Mouse (Mus musculus) midbrain, embryonic 14.5 days (tissue): ENCODE measurements at regions not wholly inside any gene's neighbourhood (a gene's known extent, or its start where the extent isn't known, plus 50 kb on each side); places are given as distances from the start of the nearest gene placed in this dataset.
A peak's percentile ranks its signal among the peaks of the same experiment; 100 is the strongest.
"Not testable (repeated sequence)": the region's sequence is repeated elsewhere in the genome, so short reads cannot be mapped to it uniquely, and the experiment has no call there.

Experiments
- ATAC-seq: fragments of 200-750 bp; cut with Nextera tagmentation; 2 replicates; pipeline ENCODE4 v1.8.0; 2017; ENCODE audit warnings: moderate number of reproducible peaks, moderate library complexity; ENCODE audit not compliant: low FRiP score, low TSS enrichment
- DNase-seq: peaks from one replicate; pipeline ENCODE4 v3.0.0-alpha.2; 2015
- H3K27ac ChIP-seq: fragments of 300-500 bp; sonication (generic); replicated peaks from 2 replicates; pipeline ENCODE4 v1.5.1; 2014; ENCODE audit warnings: mild to moderate bottlenecking, low read depth, low read length, moderate library complexity
- H3K27me3 ChIP-seq: fragments of 300-500 bp; sonication (generic); 2 replicates; pipeline ENCODE4 v1.6.1; 2014; ENCODE audit warnings: low read length, control low read depth, mixed read lengths; ENCODE audit not compliant: control insufficient read depth, insufficient read depth
- H3K36me3 ChIP-seq: fragments of 300-500 bp; sonication (generic); 2 replicates; pipeline ENCODE4 v1.6.1; 2014; ENCODE audit warnings: low read length, control low read depth; ENCODE audit not compliant: control insufficient read depth, insufficient read depth
- H3K4me1 ChIP-seq: fragments of 300-500 bp; sonication (generic); 2 replicates; pipeline ENCODE4 v1.6.1; 2014; ENCODE audit warnings: mild to moderate bottlenecking, antibody characterized with exemption, low read length, control low read depth; ENCODE audit not compliant: control insufficient read depth, insufficient read depth
- H3K4me2 ChIP-seq: fragments of 300-500 bp; sonication (generic); 2 replicates; pipeline ENCODE4 v1.6.1; 2014; ENCODE audit warnings: mild to moderate bottlenecking, low read length, moderate library complexity
- H3K4me3 ChIP-seq: fragments of 300-500 bp; sonication (generic); replicated peaks from 2 replicates; pipeline ENCODE4 v1.5.1; 2014; ENCODE audit warnings: low read depth, low read length
- H3K9ac ChIP-seq: fragments of 300-500 bp; sonication (generic); replicated peaks from 2 replicates; pipeline ENCODE4 v1.6.1; 2014; ENCODE audit warnings: mild to moderate bottlenecking, low read length, moderate library complexity
- H3K9me3 ChIP-seq: fragments of 300-500 bp; sonication (generic); 2 replicates; pipeline ENCODE4 v1.6.1; 2016; ENCODE audit warnings: low read length, control low read depth, mixed read lengths; ENCODE audit not compliant: control insufficient read depth
- WGBS: fragments of 180-500 bp; shearing (Covaris S2); extraction: QIAGEN DNeasy Blood & Tissue Kit; methylation state at CpG from one replicate; pipeline ENCODE4 v1.1.7; 2014; 5-methylcytosine and 5-hydroxymethylcytosine counted together

DNA sequence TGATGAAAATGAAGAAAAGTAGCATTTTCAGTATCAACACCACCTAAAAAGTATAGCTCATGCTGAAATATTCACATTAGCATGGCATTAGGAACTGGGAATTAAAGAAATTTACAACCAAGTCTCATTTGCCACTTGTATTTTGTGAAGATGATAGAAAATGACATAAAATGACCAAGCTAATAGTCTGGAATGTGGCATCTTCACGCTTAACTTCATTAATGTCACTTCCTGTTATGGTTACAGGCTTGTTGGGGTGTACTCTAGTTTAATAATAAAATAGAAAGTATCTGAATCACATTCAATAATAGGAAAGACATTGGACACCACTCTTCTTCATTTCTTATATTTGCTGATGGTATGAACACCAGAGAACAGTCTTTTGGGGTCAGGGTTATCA is 167.1 kb downstream of the Pcdh17 start:
- Histone ChIP-seq H3K36me3 (no peaks in the 10 kb centered on the region), H3K9me3 (no peaks in the 10 kb centered on the region), H3K4me3 (no peak overlapping the region), H3K27ac (no peak overlapping the region), H3K27me3 (no peaks in the 10 kb centered on the region), H3K9ac (no peak overlapping the region), H3K4me2 (no peak overlapping the region), H3K4me1 (no peaks in the 10 kb centered on the region)
- no peak for DNase-seq
- no peak for ATAC-seq
- WGBS, result 88% methylated on average over 1 of the region's 1 CpGs

DNA sequence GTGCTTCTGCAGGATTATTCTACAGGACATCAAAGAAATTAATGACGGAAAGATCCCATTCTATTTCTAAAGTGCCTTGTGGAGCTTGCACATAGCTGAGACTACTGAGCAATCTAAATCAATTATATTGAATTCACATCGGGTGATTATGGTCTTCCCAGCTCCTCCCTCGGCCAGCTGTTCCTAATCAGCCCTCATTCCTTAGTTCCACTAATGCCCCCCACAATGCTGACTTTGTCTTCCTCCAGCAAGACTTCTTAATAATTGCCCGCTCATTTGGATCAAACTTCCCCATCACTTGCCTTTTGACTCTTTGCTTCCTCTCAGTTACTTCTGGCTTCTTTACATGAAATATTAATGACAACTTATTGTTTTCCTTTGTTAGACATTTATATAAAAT is 169.2 kb downstream of the Pcdh17 start:
- H3K4me3 ChIP-seq, result no peak overlapping the region
- H3K9ac ChIP-seq, result no peak overlapping the region
- H3K36me3 ChIP-seq, result no peaks in the 10 kb centered on the region
- no peaks in the 10 kb centered on the region for H3K9me3 ChIP-seq
- DNase-seq, result no peak
- H3K27ac ChIP-seq, result no peak overlapping the region
- H3K4me1 ChIP-seq, result no peaks in the 10 kb centered on the region
- ATAC-seq, result no peak
- no peaks in the 10 kb centered on the region for H3K27me3 ChIP-seq
- 42% methylated on average over 4 of the region's 4 CpGs for WGBS
- no peak overlapping the region for H3K4me2 ChIP-seq

DNA sequence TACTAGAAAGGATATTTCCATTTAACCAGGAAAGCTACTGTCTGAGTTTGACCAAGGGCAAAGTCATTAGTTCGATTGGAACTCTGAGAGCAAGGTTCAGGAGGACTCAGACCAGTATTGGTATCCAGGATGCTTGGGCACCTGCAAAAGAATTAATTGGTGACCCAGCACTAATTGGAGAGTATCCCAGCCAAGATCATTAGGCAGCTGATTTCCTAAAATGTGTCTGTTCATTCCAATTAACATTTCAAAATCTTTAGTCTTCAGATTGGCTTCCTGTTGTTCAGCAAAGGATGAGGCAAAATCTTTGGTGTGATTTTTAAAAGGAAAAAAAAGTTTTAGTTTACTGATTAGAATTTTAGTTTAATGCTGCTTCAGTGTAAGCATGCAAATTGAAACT is 201.7 kb downstream of the Pcdh17 start:
- no peak for ATAC-seq

DNA sequence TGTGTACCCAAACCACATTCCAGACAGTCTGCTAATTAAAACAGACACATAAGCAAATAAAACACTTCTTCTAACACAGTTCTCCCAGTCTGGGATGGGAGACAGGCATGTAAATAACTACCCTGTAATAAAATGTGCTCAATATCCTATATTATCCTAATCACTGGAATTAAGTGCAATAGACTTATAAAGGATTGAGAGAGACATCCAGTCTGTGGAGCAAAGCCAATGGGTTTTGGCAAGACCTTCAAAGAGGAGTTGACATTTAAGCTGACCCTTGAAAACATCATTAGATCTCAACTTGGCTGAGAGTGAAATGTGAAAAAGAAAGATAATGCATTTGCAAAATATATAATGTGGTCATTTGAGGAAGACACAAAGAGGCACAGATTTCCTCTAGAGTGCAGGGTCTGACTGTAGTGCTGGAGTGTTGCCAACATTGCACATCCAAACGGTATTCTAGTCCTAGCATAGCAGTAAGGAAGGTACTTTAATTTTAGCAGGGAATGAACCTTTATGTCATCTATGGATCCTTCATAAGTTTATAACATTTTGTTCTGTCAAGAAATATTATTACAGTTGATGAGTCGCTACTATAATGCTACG is 202.7 kb downstream of the Pcdh17 start:
- Histone ChIP-seq H3K4me1 (no peaks in the 10 kb centered on the region), H3K27me3 (no peaks in the 10 kb centered on the region), H3K4me2 (no peak overlapping the region), H3K4me3 (no peak overlapping the region), H3K36me3 (no peaks in the 10 kb centered on the region), H3K9me3 (no peaks in the 10 kb centered on the region), H3K27ac (no peak overlapping the region), H3K9ac (no peak overlapping the region)
- ATAC-seq (no peak), DNase-seq (peak; percentile 7)
- 83% methylated on average over 3 of the region's 3 CpGs for WGBS

More for the DNA sequence above, 201.7 kb downstream of the Pcdh17 start:
- no peak for DNase-seq
- H3K9me3 ChIP-seq, result no peaks in the 10 kb centered on the region
- WGBS, result 59% methylated on average over 1 of the region's 1 CpGs
- H3K4me1 ChIP-seq, result no peaks in the 10 kb centered on the region
- H3K27me3 ChIP-seq, result no peaks in the 10 kb centered on the region
- H3K27ac ChIP-seq, result no peak overlapping the region
- H3K4me2 ChIP-seq, result no peak overlapping the region
- H3K9ac ChIP-seq, result no peak overlapping the region
- no peaks in the 10 kb centered on the region for H3K36me3 ChIP-seq
- no peak overlapping the region for H3K4me3 ChIP-seq

DNA sequence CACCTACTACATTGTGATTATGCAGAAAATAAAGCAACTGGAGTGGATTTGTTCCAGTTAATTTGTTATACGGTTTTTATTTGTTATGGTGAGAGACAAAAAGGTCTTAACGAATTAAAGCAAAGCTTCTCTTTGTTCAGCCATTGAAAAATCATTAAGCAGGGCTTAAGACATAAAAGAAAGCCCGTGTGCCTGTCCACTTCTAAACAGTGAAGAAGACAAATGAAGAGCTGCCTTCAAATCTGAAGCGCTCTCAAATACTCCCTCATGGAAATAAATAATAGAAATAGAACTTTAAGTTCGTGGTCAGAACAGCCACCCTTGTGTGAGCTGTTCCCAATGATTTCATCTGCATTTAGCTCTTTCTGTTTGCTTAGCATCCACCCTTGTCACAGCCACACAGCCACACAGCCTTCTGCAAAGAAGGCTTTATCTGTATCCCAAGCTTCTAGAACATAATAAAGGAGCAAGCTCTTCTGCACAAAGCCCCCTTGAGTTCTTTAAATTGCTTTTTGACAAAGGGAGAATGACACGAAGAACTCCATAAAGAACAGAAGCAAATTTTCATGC is 215.9 kb downstream of the Pcdh17 start:
- Histone ChIP-seq H3K36me3 (no peaks in the 10 kb centered on the region), H3K4me1 (peaks cover 7% of the 10 kb centered on the region; the same call in 1 of the 2 replicates), H3K27me3 (no peaks in the 10 kb centered on the region), H3K9ac (no peak overlapping the region), H3K4me2 (peak overlapping the region; percentile 21), H3K27ac (no peak overlapping the region), H3K4me3 (no peak overlapping the region), H3K9me3 (no peaks in the 10 kb centered on the region)
- peak; percentile 33 for DNase-seq
- WGBS, result 3% methylated on average over 6 of the region's 6 CpGs
- no peak for ATAC-seq

DNA sequence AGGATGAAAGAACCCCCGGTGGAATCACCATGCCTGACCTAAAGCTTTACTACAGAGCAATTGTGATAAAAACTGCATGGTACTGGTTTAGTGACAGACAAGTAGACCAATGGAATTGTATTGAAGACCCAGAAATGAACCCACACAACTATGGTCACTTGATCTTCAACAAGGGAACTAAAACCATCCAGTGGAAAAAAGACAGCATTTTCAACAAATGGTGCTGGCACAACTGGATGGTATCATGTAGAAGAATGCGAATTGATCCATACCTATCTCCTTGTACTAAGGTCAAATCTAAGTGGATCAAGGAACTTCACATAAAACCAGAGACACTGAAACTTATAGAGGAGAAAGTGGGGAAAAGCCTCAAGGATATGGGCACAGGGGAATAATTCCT is 224.3 kb downstream of the Pcdh17 start:
- not testable (repeated sequence) for ATAC-seq, H3K4me2 ChIP-seq, H3K27ac ChIP-seq, DNase-seq, H3K4me1 ChIP-seq, H3K36me3 ChIP-seq, H3K27me3 ChIP-seq, H3K9ac ChIP-seq, H3K4me3 ChIP-seq, H3K9me3 ChIP-seq
- 95% methylated on average over 2 of the region's 2 CpGs for WGBS

DNA sequence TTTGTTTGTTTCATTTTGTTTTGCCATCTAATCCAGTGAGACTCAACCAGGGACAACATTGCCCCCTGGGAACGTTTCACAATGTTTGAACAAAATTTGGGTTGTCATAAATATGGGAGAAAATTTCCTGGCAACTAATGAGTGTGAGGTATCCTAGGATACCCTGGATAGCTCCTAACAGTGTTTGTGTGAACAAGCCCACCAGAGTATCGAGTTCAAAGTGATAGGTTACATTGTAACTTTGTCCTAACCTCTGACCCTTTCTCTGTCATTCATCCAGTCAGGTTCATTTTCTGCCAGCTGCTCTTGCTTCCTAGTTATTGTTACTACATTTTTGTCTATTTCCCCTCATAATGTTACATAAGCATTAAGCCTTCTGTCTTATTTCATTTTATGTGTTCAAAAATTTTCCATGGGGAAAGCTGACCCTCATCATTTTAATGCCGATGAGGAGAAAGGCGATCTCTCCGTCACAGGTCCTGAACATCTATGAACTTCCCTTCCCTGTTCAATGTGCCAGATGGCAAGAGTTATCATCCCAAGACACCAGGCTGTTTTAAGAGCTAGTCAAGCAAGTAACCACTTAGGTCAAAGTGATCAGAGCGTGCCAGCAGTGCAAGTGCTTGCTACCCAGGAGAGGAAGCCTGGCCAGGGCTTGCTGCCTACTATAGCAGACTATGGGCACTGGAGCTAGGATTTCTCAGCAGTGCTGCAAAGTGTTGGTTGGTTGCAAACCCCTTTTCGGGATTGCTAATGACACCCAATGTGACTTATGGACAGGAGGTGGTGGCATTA is 228.5 kb downstream of the Pcdh17 start:
- Histone ChIP-seq H3K9ac (no peak overlapping the region), H3K9me3 (no peaks in the 10 kb centered on the region), H3K4me3 (no peak overlapping the region), H3K36me3 (no peaks in the 10 kb centered on the region), H3K4me2 (no peak overlapping the region), H3K27ac (no peak overlapping the region), H3K27me3 (no peaks in the 10 kb centered on the region), H3K4me1 (no peaks in the 10 kb centered on the region)
- no peak for ATAC-seq
- WGBS, result 76% methylated on average over 7 of the region's 7 CpGs
- no peak for DNase-seq

DNA sequence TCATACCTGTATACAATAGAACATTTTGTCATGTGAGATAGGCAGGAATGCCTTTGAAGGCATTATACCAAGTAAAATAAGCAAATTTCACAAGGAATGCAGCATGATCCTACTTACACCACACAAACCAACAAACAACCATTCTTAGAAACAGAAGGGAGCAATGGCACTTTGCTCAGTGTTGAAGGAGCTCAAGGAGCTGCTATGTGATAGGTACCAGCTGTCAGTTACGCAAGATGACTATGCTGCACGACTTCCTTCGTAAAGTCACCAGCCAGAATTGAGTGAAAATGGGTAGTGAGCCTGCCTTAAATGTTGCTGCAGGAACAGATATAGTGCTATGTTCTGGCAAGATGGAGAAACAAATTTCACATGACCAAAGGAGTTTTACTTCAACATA is 243.5 kb downstream of the Pcdh17 start:
- WGBS, result 89% methylated on average over 3 of the region's 3 CpGs
- ATAC-seq, result no peak

DNA sequence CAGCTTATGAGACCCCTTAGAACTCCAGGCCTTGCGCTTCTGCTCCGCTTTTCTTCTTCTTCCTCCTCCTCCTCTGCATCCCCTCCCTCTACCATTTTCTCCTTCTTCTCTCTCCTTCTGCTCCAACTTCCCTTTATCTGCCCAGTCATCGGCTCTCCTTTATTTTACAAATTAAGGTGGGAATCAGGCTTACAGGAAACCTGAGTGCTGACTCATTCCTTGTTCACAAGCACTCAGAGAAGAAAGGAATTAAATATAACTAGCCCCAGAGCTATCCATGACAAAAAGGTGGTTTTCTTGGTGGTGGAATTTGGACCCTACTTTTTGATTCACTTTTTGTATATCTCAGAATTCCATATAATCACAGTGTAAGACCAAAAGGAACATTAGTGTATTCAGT is 247.4 kb downstream of the Pcdh17 start:
- Histone ChIP-seq H3K36me3 (no peaks in the 10 kb centered on the region), H3K4me3 (no peak overlapping the region), H3K4me2 (no peak overlapping the region), H3K9me3 (no peaks in the 10 kb centered on the region), H3K9ac (no peak overlapping the region), H3K27ac (no peak overlapping the region), H3K4me1 (no peaks in the 10 kb centered on the region), H3K27me3 (no peaks in the 10 kb centered on the region)
- no peak for DNase-seq
- ATAC-seq, result no peak
- 89% methylated on average over 3 of the region's 3 CpGs for WGBS

More for the DNA sequence above, 243.5 kb downstream of the Pcdh17 start:
- Histone ChIP-seq H3K9ac (no peak overlapping the region), H3K27me3 (no peaks in the 10 kb centered on the region), H3K4me3 (no peak overlapping the region), H3K4me1 (no peaks in the 10 kb centered on the region), H3K27ac (no peak overlapping the region), H3K36me3 (no peaks in the 10 kb centered on the region), H3K4me2 (no peak overlapping the region), H3K9me3 (no peaks in the 10 kb centered on the region)
- no peak for DNase-seq
